In genomic region chr17:6773249-6773966, GRCm38 (mm10) we compare ENCODE assay signal across 16 mouse cellular contexts. TPM values are rescaled to one million over a fixed set of nuclear protein-coding genes. Genes with fewer than 3 reads are reported as not detected.
DNase-seq lines count a peak whose midpoint lies in the region; ATAC-seq and TF ChIP-seq lines count a peak whose summit lies in the region.
"Had no signal": no experiment of that assay in that cellular context is flagged by ENCODE, and none has a peak within 500 bp of the region (broad histone marks: within the 10 kb centered on the region; RNA-seq: fewer than 3 reads in every experiment).

No protein-coding gene starts in this region.

- no peaks in the 10 kb centered on the region for H3K27me3 ChIP-seq in forebrain, embryonic 14.5 days (replicated peaks; ENCODE audit: control insufficient read depth, insufficient read depth, low read length)
- no peaks in the 10 kb centered on the region for H3K27me3 ChIP-seq in forebrain, embryonic 15.5 days
- no peaks in the 10 kb centered on the region for H3K27me3 ChIP-seq in kidney, embryonic 16.5 days (ENCODE audit: insufficient read depth, low read length)
- no peaks in the 10 kb centered on the region for H3K27me3 ChIP-seq in G1E (ENCODE audit: insufficient read depth, low read length)
- no peaks in the 10 kb centered on the region for H3K27me3 ChIP-seq in hindbrain, embryonic 12.5 days
- H3K27me3 ChIP-seq: limb, embryonic 15.5 days had no signal

- DNase-seq in forebrain, embryonic 14.5 days (ENCODE audit: low spot score) = no peak
- DNase-seq in kidney, postnatal 10 days = no peak
- peak; percentile 71 for DNase-seq in G1E (ENCODE audit: low spot score)
- DNase-seq in adrenal gland, adult (ENCODE audit: inconsistent age in 2 of 2, low spot score in 1 of 2) = no peak
- DNase-seq: cerebellum, adult 9-11 months; kidney, postnatal 4 days; lung, postnatal 4 days; right cerebral cortex, adult 18-20 months had no signal

- no peaks in the 10 kb centered on the region for H3K36me3 ChIP-seq in forebrain, embryonic 14.5 days (ENCODE audit: control insufficient read depth, insufficient read depth, low read length)
- H3K36me3 ChIP-seq in forebrain, embryonic 15.5 days = no peaks in the 10 kb centered on the region
- H3K36me3 ChIP-seq in kidney, embryonic 16.5 days (ENCODE audit: insufficient read depth, low read length) = no peaks in the 10 kb centered on the region
- H3K36me3 ChIP-seq in G1E (replicated peaks) = peaks cover 83% of the 10 kb centered on the region
- no peaks in the 10 kb centered on the region for H3K36me3 ChIP-seq in hindbrain, embryonic 12.5 days
- H3K36me3 ChIP-seq: hindbrain, embryonic 15.5 days; limb, embryonic 15.5 days; neural tube, embryonic 15.5 days had no signal

- no peak overlapping the region for H3K4me3 ChIP-seq in forebrain, embryonic 14.5 days (ENCODE audit: low read depth, low read length)
- no peak overlapping the region for H3K4me3 ChIP-seq in forebrain, embryonic 15.5 days
- H3K4me3 ChIP-seq in kidney, embryonic 16.5 days (ENCODE audit: low read length) = no peak overlapping the region
- peak overlapping the region; percentile 2; the same call in 1 of the 2 replicates for H3K4me3 ChIP-seq in G1E (ENCODE audit: low read depth, low read length)
- no peak overlapping the region for H3K4me3 ChIP-seq in hindbrain, embryonic 12.5 days
- H3K4me3 ChIP-seq: hindbrain, embryonic 15.5 days; left cerebral cortex, adult 2 months; limb, embryonic 15.5 days; neural tube, embryonic 15.5 days had no signal

- 89% methylated on average over 14 of the region's 14 CpGs for WGBS in forebrain, embryonic 14.5 days
- 92% methylated on average over 14 of the region's 14 CpGs for WGBS in forebrain, embryonic 15.5 days
- 61% methylated on average over 14 of the region's 14 CpGs for WGBS in kidney, embryonic 16.5 days
- WGBS in hindbrain, embryonic 12.5 days = 89% methylated on average over 14 of the region's 14 CpGs

- H3K4me2 ChIP-seq in forebrain, embryonic 14.5 days (ENCODE audit: low read length) = no peak overlapping the region
- no peak overlapping the region for H3K4me2 ChIP-seq in forebrain, embryonic 15.5 days (replicated peaks)
- no peak overlapping the region for H3K4me2 ChIP-seq in kidney, embryonic 16.5 days (replicated peaks; ENCODE audit: low read depth, low read length)
- H3K4me2 ChIP-seq in hindbrain, embryonic 12.5 days (replicated peaks) = no peak overlapping the region
- H3K4me2 ChIP-seq: hindbrain, embryonic 15.5 days; limb, embryonic 15.5 days; neural tube, embryonic 15.5 days had no signal

- no peak for TF ChIP-seq CTCF in G1E (IDR thresholded peaks at IDR 0.05; ENCODE audit: low read depth, low read length)

- ATAC-seq in forebrain, embryonic 14.5 days = no peak
- no peak for ATAC-seq in forebrain, embryonic 15.5 days (replicated peaks)
- no peak for ATAC-seq in kidney, embryonic 16.5 days (ENCODE audit: low FRiP score, low TSS enrichment)
- peak; percentile 54 for ATAC-seq in G1E (ENCODE audit: extremely low read depth, insufficient number of reproducible peaks, low FRiP score, poor library complexity, severe bottlenecking)
- ATAC-seq in megakaryocyte-erythroid progenitor cell, adult 5-6 weeks (replicated peaks; ENCODE audit: low FRiP score, low TSS enrichment, poor library complexity, severe bottlenecking) = peak; percentile 50; the same call in 1 of the 2 replicates
- no peak for ATAC-seq in hindbrain, embryonic 12.5 days (ENCODE audit: low FRiP score)

- 0 out of 2 replicates have a peak overlapping the region, but pooled peaks have one; percentile 9 for H3K27ac ChIP-seq in forebrain, embryonic 14.5 days (ENCODE audit: low read depth, low read length)
- H3K27ac ChIP-seq in forebrain, embryonic 15.5 days (replicated peaks) = no peak overlapping the region
- peak overlapping the region; percentile 0; the same call in 1 of the 2 replicates for H3K27ac ChIP-seq in kidney, embryonic 16.5 days (ENCODE audit: low read length)
- no peak overlapping the region for H3K27ac ChIP-seq in hindbrain, embryonic 12.5 days
- H3K27ac ChIP-seq: hindbrain, embryonic 15.5 days; left cerebral cortex, adult 2 months; limb, embryonic 15.5 days; neural tube, embryonic 15.5 days had no signal

- H3K9me3 ChIP-seq in forebrain, embryonic 14.5 days (replicated peaks; ENCODE audit: control insufficient read depth, low read length) = no peaks in the 10 kb centered on the region
- H3K9me3 ChIP-seq in forebrain, embryonic 15.5 days = no peaks in the 10 kb centered on the region
- no peaks in the 10 kb centered on the region for H3K9me3 ChIP-seq in kidney, embryonic 16.5 days (ENCODE audit: low read length)
- no peaks in the 10 kb centered on the region for H3K9me3 ChIP-seq in G1E (replicated peaks)
- H3K9me3 ChIP-seq in hindbrain, embryonic 12.5 days (replicated peaks) = no peaks in the 10 kb centered on the region
- H3K9me3 ChIP-seq: hindbrain, embryonic 15.5 days; limb, embryonic 15.5 days; neural tube, embryonic 15.5 days had no signal

- peaks cover 6% of the 10 kb centered on the region for H3K4me1 ChIP-seq in forebrain, embryonic 14.5 days (ENCODE audit: control insufficient read depth, insufficient read depth, low read length)
- H3K4me1 ChIP-seq in forebrain, embryonic 15.5 days = peaks cover 24% of the 10 kb centered on the region
- peaks cover 83% of the 10 kb centered on the region for H3K4me1 ChIP-seq in kidney, embryonic 16.5 days (ENCODE audit: insufficient read depth, low read length)
- H3K4me1 ChIP-seq in G1E (ENCODE audit: insufficient read depth, low read depth, low read length) = peaks cover 54% of the 10 kb centered on the region
- H3K4me1 ChIP-seq in hindbrain, embryonic 12.5 days = peaks cover 22% of the 10 kb centered on the region

- H3K9ac ChIP-seq in forebrain, embryonic 14.5 days (ENCODE audit: low read length) = no peak overlapping the region
- H3K9ac ChIP-seq in forebrain, embryonic 15.5 days (replicated peaks) = no peak overlapping the region
- peak overlapping the region; percentile 27; the same call in 1 of the 2 replicates for H3K9ac ChIP-seq in kidney, embryonic 16.5 days (replicated peaks; ENCODE audit: low read length)
- H3K9ac ChIP-seq in hindbrain, embryonic 12.5 days = no peak overlapping the region
- H3K9ac ChIP-seq: hindbrain, embryonic 15.5 days; limb, embryonic 15.5 days; neural tube, embryonic 15.5 days had no signal

RNA-seq across cellular contexts. Expression of gene Ezr, which starts 9.2 kb away (rescaled TPM):
- 94.0 and 101 TPM in 2 replicates for polyA plus RNA-seq in forebrain, embryonic 14.5 days (2014; fragmentation: Nextera tagmentation; extraction: Ambion mirVana)
- 112 and 125 TPM in 2 replicates for polyA plus RNA-seq in forebrain, embryonic 15.5 days (2015; fragmentation: Nextera tagmentation; extraction: Ambion mirVana)
- polyA plus RNA-seq in kidney, embryonic 16.5 days (2015; fragmentation: Nextera tagmentation; extraction: Ambion mirVana) = 240 and 248 TPM in 2 replicates
- total RNA-seq in G1E (2014; fragmentation: Nextera tagmentation) (48.3 and 56.8 TPM in 2 replicates), G1E (2017) (84.3 and 99.9 TPM in 2 replicates)
- 315 and 330 TPM in 2 replicates for polyA plus RNA-seq in G1E (2012)
- total RNA-seq in megakaryocyte-erythroid progenitor cell, adult 5-6 weeks (2014; fragmentation: Nextera tagmentation) = 82.2 and 85.0 TPM in 2 replicates
- 161 and 203 TPM in 2 replicates for total RNA-seq in megakaryocyte-erythroid progenitor cell, adult 5-6 weeks (2017)
- 97.9 and 103 TPM in 2 replicates for polyA plus RNA-seq in hindbrain, embryonic 12.5 days (2016; fragmentation: Nextera tagmentation; extraction: Ambion mirVana)

Comparison
In these comparisons a context has a peak if more than half of its experiments do, and no peak if none do; other contexts are left out.
1. H3K27ac ChIP-seq: peak in forebrain, embryonic 14.5 days (single experiment) and kidney, embryonic 16.5 days (single experiment); none in forebrain, embryonic 15.5 days (single experiment) and hindbrain, embryonic 12.5 days (single experiment).
2. ATAC-seq: peak in G1E (single experiment) and megakaryocyte-erythroid progenitor cell, adult 5-6 weeks (single experiment); none in forebrain, embryonic 14.5 days (single experiment), forebrain, embryonic 15.5 days (single experiment), kidney, embryonic 16.5 days (single experiment) and hindbrain, embryonic 12.5 days (single experiment).